Mouse (Mus musculus) adrenal gland, adult (tissue): ENCODE data around the gene Aip.
"Not testable (repeated sequence)": the region's sequence is repeated elsewhere in the genome, so short reads cannot be mapped to it uniquely, and the experiment has no call there.

ENCODE experiments used
- DNase-seq, 2 experiments: peaks; one replicate each; pipeline ENCODE4 v3.0.0; 2022 to 2023; ENCODE audit warnings: low spot score in 1 of 2; ENCODE audit not compliant: inconsistent age in 2 of 2

Aip gene

GRCm38 (mm10) chr19:4136463-4136862, 10.8 kb upstream of the Aip start:
- DNase-seq: no peak

GRCm38 (mm10) chr19:4135963-4136345, 10.3 kb upstream of the Aip start:
- DNase-seq: peak in 1 of 2 experiments; percentile 82

GRCm38 (mm10) chr19:4135229-4135962, 9.7 kb upstream of the Aip start:
- DNase-seq: not testable (repeated sequence)

- no peak for DNase-seq
Observed at GRCm38 (mm10) chr19:4134354-4134753, 8.7 kb upstream of the Aip start.

- DNase-seq: peak in 1 of 2 experiments; percentile 57
Observed at GRCm38 (mm10) chr19:4131768-4132167, 6.1 kb upstream of the Aip start.

GRCm38 (mm10) chr19:4131075-4131474, 5.4 kb upstream of the Aip start:
- DNase-seq: no peak

GRCm38 (mm10) chr19:4130106-4130505, 4.4 kb upstream of the Aip start:
- DNase-seq: no peak

- no peak for DNase-seq
Observed at GRCm38 (mm10) chr19:4129462-4129861, 3.8 kb upstream of the Aip start.

- peak in 1 of 2 experiments; percentile 70 for DNase-seq
Observed at GRCm38 (mm10) chr19:4126759-4127495, 1.3 kb upstream of the Aip start.

- peak in 1 of 2 experiments; percentile 79 for DNase-seq
Observed at GRCm38 (mm10) chr19:4125268-4125667, 390 bp downstream of the Aip start.

GRCm38 (mm10) chr19:4124432-4124831, 1.2 kb downstream of the Aip start:
- DNase-seq: no peak

- no peak for DNase-seq
Observed at GRCm38 (mm10) chr19:4122411-4123370, 3.0 kb downstream of the Aip start.

GRCm38 (mm10) chr19:4121896-4122295, 3.8 kb downstream of the Aip start:
- DNase-seq: not testable (repeated sequence)

- peak; percentile 98 to 99 for DNase-seq
Observed at GRCm38 (mm10) chr19:4121097-4121805, 4.4 kb downstream of the Aip start.

- no peak for DNase-seq
Observed at GRCm38 (mm10) chr19:4120496-4120895, 5.2 kb downstream of the Aip start.

GRCm38 (mm10) chr19:4119716-4120487, 5.8 kb downstream of the Aip start:
- no peak for DNase-seq

GRCm38 (mm10) chr19:4118350-4118749, 7.3 kb downstream of the Aip start:
- DNase-seq: no peak

- no peak for DNase-seq
Observed at GRCm38 (mm10) chr19:4117006-4117405, 8.7 kb downstream of the Aip start.

GRCm38 (mm10) chr19:4115816-4116215, 9.8 kb downstream of the Aip start:
- no peak for DNase-seq

GRCm38 (mm10) chr19:4115144-4115543, 10.5 kb downstream of the Aip start:
- DNase-seq: no peak
